Mouse (Mus musculus) lung, adult 2 months (tissue): Measurements from ENCODE around the gene Bend7. TPM values are rescaled to one million over a fixed set of nuclear protein-coding genes. Genes with fewer than 3 reads are reported as not detected.

Experiments
- DNase-seq: peaks from one replicate; pipeline ENCODE4 v3.0.0; 2022
- H3K4me1 ChIP-seq: fragments of 200-500 bp; 2 replicates; pipeline ENCODE4 v1.6.1; 2011; ENCODE audit warnings: low read length; ENCODE audit not compliant: control insufficient read depth, insufficient read depth
- H3K4me3 ChIP-seq: fragments of 200-500 bp; replicated peaks from 2 replicates; pipeline ENCODE3; 2011; ENCODE audit warnings: low read depth, mild to moderate bottlenecking, control low read depth, low read length; ENCODE audit errors: extremely low read depth
- CTCF ChIP-seq: fragments of 200-500 bp; IDR thresholded peaks from 2 replicates; pipeline ENCODE4 v1.5.1; 2011; ENCODE audit warnings: mild to moderate bottlenecking, low read length, control low read depth; ENCODE audit not compliant: insufficient read depth
- POLR2A ChIP-seq: fragments of 200-500 bp; IDR thresholded peaks from 2 replicates; pipeline ENCODE4 v1.6.1; 2011; ENCODE audit warnings: low read depth, mild to moderate bottlenecking, control low read depth, low read length, borderline replicate concordance; ENCODE audit errors: extremely low read depth
- WGBS: fragments of 180-500 bp; shearing (Covaris S2); methylation state at CpG from one replicate; pipeline ENCODE4 v1.1.7; 2018; 5-methylcytosine and 5-hydroxymethylcytosine counted together
- polyA plus RNA-seq: library from polyadenylated mRNA; depleted of rRNA; stranded (reverse); fragments of >200 nt; gene quantifications from 2 replicates; pipeline ENCODE4 v1.2.3, GENCODE M21; 2012; rRNA removed

Bend7 gene
- polyA plus RNA-seq, 1 experiment, result 17.2 TPM

GRCm38 (mm10) chr2:4849449-4849848 is 131.8 kb downstream of the Bend7 start:
- TF ChIP-seq POLR2A (no peak), CTCF (no peak)
- Histone ChIP-seq H3K4me1 (no peaks in the 10 kb centered on the region), H3K4me3 (no peak overlapping the region)
- no peak for DNase-seq
- 82% methylated on average over 2 of the region's 2 CpGs for WGBS

Other genes with a start within 250 kb of the Bend7 start
- gene Prpf18, start 65.7 kb upstream of the Bend7 start, polyA plus RNA-seq, result 10.6 and 15.2 TPM in 2 replicates
- gene Sephs1, start 163.7 kb downstream of the Bend7 start, polyA plus RNA-seq, result 14.5 and 19.0 TPM in 2 replicates
- gene Phyh, start 201.2 kb downstream of the Bend7 start, polyA plus RNA-seq, result 31.7 and 49.5 TPM in 2 replicates